19 mouse cellular contexts compared by ENCODE assay signal in genomic region chr11:84276979-84277378, GRCm38 (mm10).
DNase-seq lines count a peak whose midpoint lies in the region; ATAC-seq lines count a peak whose summit lies in the region.
"Had no signal": no experiment of that assay in that cellular context is flagged by ENCODE, and none has a peak within 500 bp of the region (broad histone marks: within the 10 kb centered on the region; RNA-seq: fewer than 3 reads in every experiment).

No protein-coding gene starts in this region.

- peaks cover 47% of the 10 kb centered on the region for H3K4me1 ChIP-seq in midbrain, embryonic 10.5 days
- peaks cover 12% of the 10 kb centered on the region for H3K4me1 ChIP-seq in midbrain, embryonic 16.5 days (ENCODE audit: control insufficient read depth, insufficient read depth, low read length)
- H3K4me1 ChIP-seq in forebrain, embryonic 14.5 days (ENCODE audit: control insufficient read depth, insufficient read depth, low read length) = no peaks in the 10 kb centered on the region
- 0 out of 2 replicates have a peak, but pooled peaks cover 2% of the 10 kb centered on the region for H3K4me1 ChIP-seq in neural tube, embryonic 11.5 days (ENCODE audit: control insufficient read depth, insufficient read depth, low read length)
- H3K4me1 ChIP-seq: liver, embryonic 15.5 days had no signal

- no peak for ATAC-seq in midbrain, embryonic 16.5 days
- ATAC-seq in forebrain, embryonic 14.5 days = no peak
- ATAC-seq in neural tube, embryonic 11.5 days (ENCODE audit: insufficient read depth, low FRiP score, low TSS enrichment) = no peak

- no peak overlapping the region for H3K4me2 ChIP-seq in midbrain, embryonic 16.5 days (ENCODE audit: low read length)
- H3K4me2 ChIP-seq in forebrain, embryonic 14.5 days (ENCODE audit: low read length) = no peak overlapping the region
- no peak overlapping the region for H3K4me2 ChIP-seq in neural tube, embryonic 11.5 days (ENCODE audit: low read depth)
- H3K4me2 ChIP-seq: liver, embryonic 15.5 days; neural tube, embryonic 13.5 days had no signal

- no peaks in the 10 kb centered on the region for H3K27me3 ChIP-seq in midbrain, embryonic 10.5 days (ENCODE audit: low read depth, poor library complexity, severe bottlenecking)
- no peaks in the 10 kb centered on the region for H3K27me3 ChIP-seq in midbrain, embryonic 16.5 days (ENCODE audit: control insufficient read depth, insufficient read depth, low read depth, low read length)
- H3K27me3 ChIP-seq in forebrain, embryonic 14.5 days (replicated peaks; ENCODE audit: control insufficient read depth, insufficient read depth, low read length) = no peaks in the 10 kb centered on the region
- no peaks in the 10 kb centered on the region for H3K27me3 ChIP-seq in neural tube, embryonic 11.5 days (ENCODE audit: control insufficient read depth, insufficient read depth, low read length)
- H3K27me3 ChIP-seq: liver, embryonic 15.5 days; neural tube, embryonic 13.5 days had no signal

- H3K4me3 ChIP-seq in midbrain, embryonic 10.5 days = no peak overlapping the region; the same call in 1 of the 2 replicates
- no peak overlapping the region for H3K4me3 ChIP-seq in midbrain, embryonic 16.5 days (ENCODE audit: low read depth, low read length)
- no peak overlapping the region for H3K4me3 ChIP-seq in forebrain, embryonic 14.5 days (ENCODE audit: low read depth, low read length)
- no peak overlapping the region for H3K4me3 ChIP-seq in neural tube, embryonic 11.5 days (ENCODE audit: low read depth, low read length)
- H3K4me3 ChIP-seq: gastrocnemius, adult 2 months; heart, adult 2 months; liver, embryonic 15.5 days; neural tube, embryonic 13.5 days had no signal

- peak; percentile 33 for DNase-seq in midbrain, embryonic 10.5 days (ENCODE audit: low spot score)
- peak; percentile 7 for DNase-seq in WW6 (ENCODE audit: low read depth, low spot score)
- DNase-seq in forebrain, embryonic 14.5 days (ENCODE audit: low spot score) = no peak
- peak; percentile 24 for DNase-seq in neural tube, embryonic 11.5 days (ENCODE audit: low spot score)
- DNase-seq in left cerebral cortex, postnatal 10 days (ENCODE audit: extremely low spot score in 1 of 2, low spot score in 2 of 2) = no peak
- no peak for DNase-seq in adrenal gland, adult 2 months
- no peak for DNase-seq in retina, postnatal 1 day
- DNase-seq: adrenal gland, postnatal 14 days; cerebellum, adult 2 months; gastrocnemius, adult 2 months; heart, adult 2 months; kidney, adult 2 months; kidney, postnatal 14 days; lung, postnatal 10 days; right cerebral cortex, postnatal 4 days; thymus, postnatal 4 days had no signal

- H3K9ac ChIP-seq in midbrain, embryonic 16.5 days (ENCODE audit: low read depth, low read length) = no peak overlapping the region
- H3K9ac ChIP-seq in forebrain, embryonic 14.5 days (ENCODE audit: low read length) = no peak overlapping the region
- H3K9ac ChIP-seq in neural tube, embryonic 11.5 days (ENCODE audit: low read length) = no peak overlapping the region
- H3K9ac ChIP-seq: liver, embryonic 15.5 days; neural tube, embryonic 13.5 days had no signal

- peaks cover 50% of the 10 kb centered on the region for H3K36me3 ChIP-seq in midbrain, embryonic 10.5 days
- 0 out of 2 replicates have a peak, but pooled peaks cover 7% of the 10 kb centered on the region for H3K36me3 ChIP-seq in midbrain, embryonic 16.5 days (ENCODE audit: control insufficient read depth, insufficient read depth, low read length)
- H3K36me3 ChIP-seq in forebrain, embryonic 14.5 days (ENCODE audit: control insufficient read depth, insufficient read depth, low read length) = peaks cover 32% of the 10 kb centered on the region
- H3K36me3 ChIP-seq in neural tube, embryonic 11.5 days (ENCODE audit: control insufficient read depth, insufficient read depth, low read length) = no peaks in the 10 kb centered on the region; the same call in 1 of the 2 replicates

- WGBS in midbrain, embryonic 10.5 days = 15% methylated on average over 5 of the region's 5 CpGs
- 7% methylated on average over 5 of the region's 5 CpGs for WGBS in midbrain, embryonic 16.5 days
- WGBS in forebrain, embryonic 14.5 days = 20% methylated on average over 5 of the region's 5 CpGs
- 32% methylated on average over 5 of the region's 5 CpGs for WGBS in neural tube, embryonic 11.5 days

- H3K9me3 ChIP-seq in midbrain, embryonic 10.5 days (replicated peaks) = no peaks in the 10 kb centered on the region
- no peaks in the 10 kb centered on the region for H3K9me3 ChIP-seq in midbrain, embryonic 16.5 days (replicated peaks; ENCODE audit: control insufficient read depth, low read length, poor library complexity, severe bottlenecking)
- no peaks in the 10 kb centered on the region for H3K9me3 ChIP-seq in forebrain, embryonic 14.5 days (replicated peaks; ENCODE audit: control insufficient read depth, low read length)
- H3K9me3 ChIP-seq in neural tube, embryonic 11.5 days (ENCODE audit: control insufficient read depth, low read length) = no peaks in the 10 kb centered on the region
- H3K9me3 ChIP-seq: liver, embryonic 15.5 days; neural tube, embryonic 13.5 days had no signal

- intact Hi-C loops in left cerebral cortex, postnatal 10 days (cut with DNase I) = no loop called here

- peak overlapping the region; percentile 49 for H3K27ac ChIP-seq in midbrain, embryonic 10.5 days (replicated peaks)
- no peak overlapping the region for H3K27ac ChIP-seq in midbrain, embryonic 16.5 days (ENCODE audit: low read length)
- H3K27ac ChIP-seq in forebrain, embryonic 14.5 days (ENCODE audit: low read depth, low read length) = 0 out of 2 replicates have a peak overlapping the region, but pooled peaks have one; percentile 1
- no peak overlapping the region for H3K27ac ChIP-seq in neural tube, embryonic 11.5 days (ENCODE audit: low read depth, low read length)
- H3K27ac ChIP-seq: gastrocnemius, adult 2 months; heart, adult 2 months; liver, embryonic 15.5 days had no signal

Comparison
In these comparisons a context has a peak if more than half of its experiments do, and no peak if none do; other contexts are left out.
1. H3K27ac ChIP-seq: peak in midbrain, embryonic 10.5 days (single experiment) and forebrain, embryonic 14.5 days (single experiment); none in midbrain, embryonic 16.5 days (single experiment) and neural tube, embryonic 11.5 days (single experiment).
2. DNase-seq: peak in midbrain, embryonic 10.5 days (single experiment), WW6 (single experiment) and neural tube, embryonic 11.5 days (single experiment); none in forebrain, embryonic 14.5 days (single experiment), left cerebral cortex, postnatal 10 days (0 of 2), adrenal gland, adult 2 months (single experiment) and retina, postnatal 1 day (single experiment).